Mouse (Mus musculus) G1E (cell line): ENCODE data around the gene Aph1a. TPM values are rescaled to one million over a fixed set of nuclear protein-coding genes. Genes with fewer than 3 reads are reported as not detected.

ENCODE experiments used
- ATAC-seq: 2 replicates; pipeline ENCODE4 v1.8.0; 2016; ENCODE audit warnings: mild to moderate bottlenecking; ENCODE audit not compliant: insufficient number of reproducible peaks, poor library complexity, low FRiP score, severe bottlenecking; ENCODE audit errors: extremely low read depth
- DNase-seq: peaks from one replicate; pipeline ENCODE4 v3.0.0; 2012; ENCODE audit warnings: low spot score
- H3K27me3 ChIP-seq: 2 replicates; pipeline ENCODE4 v1.6.1; 2012; ENCODE audit warnings: mild to moderate bottlenecking, low read length, inconsistent platforms; ENCODE audit not compliant: insufficient read depth
- H3K36me3 ChIP-seq: replicated peaks from 2 replicates; pipeline ENCODE3; 2012; ENCODE audit warnings: mild to moderate bottlenecking, inconsistent platforms
- H3K4me1 ChIP-seq: 2 replicates; pipeline ENCODE4 v1.6.1; 2012; ENCODE audit warnings: low read depth, low read length, inconsistent platforms, mixed read lengths; ENCODE audit not compliant: insufficient read depth
- H3K4me3 ChIP-seq: 2 replicates; pipeline ENCODE4 v1.5.1; 2012; ENCODE audit warnings: low read depth, mild to moderate bottlenecking, inconsistent platforms, low read length, moderate library complexity, mixed read lengths
- H3K9me3 ChIP-seq: replicated peaks from 2 replicates; pipeline ENCODE4 v1.6.1; 2012; ENCODE audit warnings: inconsistent platforms
- CTCF ChIP-seq: IDR thresholded peaks from 2 replicates; pipeline ENCODE4 v1.5.1; 2012; ENCODE audit warnings: low read depth, low read length, inconsistent platforms, mixed read lengths
- GATA1 ChIP-seq: IDR thresholded peaks from 2 replicates; pipeline ENCODE4 v1.6.1; 2012; ENCODE audit warnings: borderline replicate concordance, low read length, inconsistent platforms, mixed read lengths
- GATA2 ChIP-seq: IDR thresholded peaks from 2 replicates; pipeline ENCODE4 v1.6.1; 2012; ENCODE audit warnings: low read depth, low read length, inconsistent platforms, borderline replicate concordance
- POLR2AphosphoS5 ChIP-seq: IDR thresholded peaks from 2 replicates; pipeline ENCODE4 v1.6.1; 2012; ENCODE audit warnings: low read depth, low read length, inconsistent platforms; ENCODE audit not compliant: insufficient replicate concordance
- TAL1 ChIP-seq: conservative IDR thresholded peaks from 2 replicates; pipeline ENCODE4 v1.6.1; 2012; ENCODE audit warnings: low read depth, low read length, inconsistent platforms, mixed read lengths
- polyA plus RNA-seq: library from polyadenylated mRNA; stranded (reverse); fragments of >175 nt; gene quantifications from 2 replicates; pipeline ENCODE4 v1.2.3, GENCODE M21; 2012
- total RNA-seq, 2 experiments: library from RNA; stranded (forward) in 1 of 2; stranded (reverse) in 1 of 2; fragments of 200-1000 nt in 1 of 2; fragments of >200 nt in 1 of 2; fragmentation: Nextera tagmentation in 1 of 2; gene quantifications; 2 replicates each; pipeline ENCODE4 v1.2.3; 2014 to 2017

The Aph1a gene
- total and polyA plus RNA-seq, 3 experiments = 27.5 to 102 (median 35.0) TPM

DNA sequence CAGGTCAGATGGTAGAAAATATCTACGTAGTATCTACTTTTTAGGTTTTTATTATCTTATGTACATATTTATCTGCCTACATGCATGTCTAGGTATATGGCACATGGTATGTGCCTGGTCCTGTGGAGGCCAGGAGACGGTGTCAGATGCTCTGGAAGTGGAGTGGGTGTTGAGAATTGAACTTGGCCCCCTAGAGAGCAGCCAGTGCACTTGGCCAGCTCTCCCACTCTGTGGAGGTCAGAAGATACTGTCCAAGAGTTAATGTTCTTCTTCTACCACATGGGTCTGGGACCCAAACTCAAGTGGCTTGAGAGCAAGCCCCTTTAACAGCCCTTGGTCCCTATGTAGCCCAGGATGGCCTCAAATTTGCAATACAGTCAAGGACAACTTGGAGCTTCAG, 26.4 kb upstream of the Aph1a start:
- H3K36me3 ChIP-seq = peaks cover 75% of the 10 kb centered on the region
- H3K4me3 ChIP-seq = no peak overlapping the region
- no peaks in the 10 kb centered on the region for H3K27me3 ChIP-seq
- H3K9me3 ChIP-seq = no peaks in the 10 kb centered on the region
- TF ChIP-seq GATA1 (no peak), POLR2AphosphoS5 (no peak), GATA2 (no peak), CTCF (no peak), TAL1 (no peak)
- H3K4me1 ChIP-seq = peaks cover 48% of the 10 kb centered on the region
- DNase-seq (no peak), ATAC-seq (no peak)

GRCm38 (mm10) chr3:95870976-95871375, 22.8 kb upstream of the Aph1a start:
- ATAC-seq = no peak
- peak overlapping the region; percentile 74 for H3K4me3 ChIP-seq

DNA sequence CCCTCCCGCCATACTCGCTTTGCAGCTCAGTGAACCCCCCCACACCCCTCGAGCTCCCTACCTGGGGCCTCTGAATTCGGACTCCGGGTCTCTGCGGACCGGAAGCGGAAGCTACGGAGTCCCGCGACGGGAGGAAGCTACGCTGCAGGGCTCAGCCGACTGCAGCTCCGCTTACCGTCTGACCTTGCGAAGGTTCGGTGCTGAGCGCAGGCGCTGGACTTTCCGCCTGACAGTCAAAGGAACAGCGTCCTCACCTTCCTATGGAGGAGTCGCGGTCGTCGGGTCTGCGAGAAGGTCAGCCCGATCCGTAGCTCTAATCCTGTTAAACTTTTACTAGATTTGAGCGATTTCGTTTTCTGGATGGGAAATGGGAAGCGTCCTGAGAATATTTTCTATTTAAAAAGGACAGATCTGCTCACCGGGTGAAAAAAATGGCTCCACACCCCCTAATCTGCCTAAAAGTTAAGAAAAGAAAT, 22.3 kb upstream of the Aph1a start, which contains the start of gene Mrps21:
TSS of gene Mrps21 (minus strand) at position 128 of the 476 bp plus-strand sequence.
- no peaks in the 10 kb centered on the region for H3K9me3 ChIP-seq
- ATAC-seq = peak; percentile 95
- H3K4me1 ChIP-seq = peaks cover 44% of the 10 kb centered on the region
- peaks cover 64% of the 10 kb centered on the region for H3K36me3 ChIP-seq
- peak within 1 kb of the TSS; percentile 74 for H3K4me3 ChIP-seq
- no peaks in the 10 kb centered on the region for H3K27me3 ChIP-seq
- DNase-seq = peak; percentile 89
- no peak for TF ChIP-seq GATA1
- no peak for TF ChIP-seq GATA2
- no peak for TF ChIP-seq POLR2AphosphoS5
- no peak for TF ChIP-seq CTCF
- TF ChIP-seq TAL1 = no peak

More at GRCm38 (mm10) chr3:95870976-95871375, 22.8 kb upstream of the Aph1a start:
- no peak for DNase-seq
- TF ChIP-seq POLR2AphosphoS5 (no peak), GATA2 (no peak), CTCF (no peak), TAL1 (no peak), GATA1 (no peak)
- Histone ChIP-seq H3K27me3 (no peaks in the 10 kb centered on the region), H3K36me3 (peaks cover 66% of the 10 kb centered on the region), H3K4me1 (peaks cover 44% of the 10 kb centered on the region), H3K9me3 (no peaks in the 10 kb centered on the region)

DNA sequence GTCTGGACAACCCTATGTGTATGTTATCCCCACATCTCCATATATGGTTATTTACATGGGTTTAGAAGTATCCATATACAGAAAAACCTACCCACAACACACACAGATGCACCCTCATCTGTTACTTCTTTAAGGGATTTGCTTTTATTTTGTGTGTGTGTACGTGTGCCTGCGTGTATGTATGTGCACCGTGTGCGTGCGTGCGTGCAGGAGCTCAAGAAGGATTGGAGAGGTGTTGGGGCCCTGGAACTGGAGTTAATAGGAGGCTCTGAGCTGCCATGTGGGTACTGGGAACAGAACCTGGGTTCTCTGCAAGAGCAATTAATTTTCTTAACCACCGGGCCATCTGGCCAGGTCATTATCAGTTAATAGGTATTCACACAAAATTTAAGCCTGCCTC, 21.7 kb upstream of the Aph1a start:
- Histone ChIP-seq H3K36me3 (peaks cover 62% of the 10 kb centered on the region), H3K4me1 (peaks cover 44% of the 10 kb centered on the region), H3K4me3 (peak overlapping the region; percentile 74), H3K9me3 (no peaks in the 10 kb centered on the region), H3K27me3 (no peaks in the 10 kb centered on the region)
- DNase-seq (no peak), ATAC-seq (no peak)
- TF ChIP-seq GATA2 (no peak), POLR2AphosphoS5 (no peak), CTCF (no peak), GATA1 (no peak), TAL1 (no peak)

DNA sequence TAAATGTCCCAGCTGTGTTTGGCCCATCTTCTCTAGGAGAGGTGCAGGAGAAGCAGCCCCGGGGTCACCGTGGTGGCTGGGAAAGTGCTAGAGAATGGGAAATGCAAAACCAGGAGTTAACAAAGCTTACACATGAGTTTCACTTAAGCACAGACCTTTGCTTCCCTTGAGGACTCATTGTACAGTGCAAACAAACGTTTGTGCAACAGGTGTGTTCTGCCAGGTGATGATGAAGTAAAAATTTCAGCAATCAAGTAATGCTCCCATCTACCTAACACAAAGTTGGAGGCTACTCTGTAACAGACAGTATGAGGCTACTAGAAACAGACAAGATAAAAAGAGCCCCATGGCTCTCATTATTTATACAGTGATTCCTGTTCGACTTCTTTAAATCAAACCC, 14.7 kb upstream of the Aph1a start:
- DNase-seq = no peak
- Histone ChIP-seq H3K27me3 (no peaks in the 10 kb centered on the region; the same call in 1 of the 2 replicates), H3K4me3 (no peak overlapping the region), H3K4me1 (peaks cover 18% of the 10 kb centered on the region), H3K36me3 (peaks cover 66% of the 10 kb centered on the region), H3K9me3 (peaks cover 8% of the 10 kb centered on the region)
- ATAC-seq = no peak
- TF ChIP-seq CTCF (no peak), TAL1 (no peak), GATA2 (no peak), GATA1 (no peak)

DNA sequence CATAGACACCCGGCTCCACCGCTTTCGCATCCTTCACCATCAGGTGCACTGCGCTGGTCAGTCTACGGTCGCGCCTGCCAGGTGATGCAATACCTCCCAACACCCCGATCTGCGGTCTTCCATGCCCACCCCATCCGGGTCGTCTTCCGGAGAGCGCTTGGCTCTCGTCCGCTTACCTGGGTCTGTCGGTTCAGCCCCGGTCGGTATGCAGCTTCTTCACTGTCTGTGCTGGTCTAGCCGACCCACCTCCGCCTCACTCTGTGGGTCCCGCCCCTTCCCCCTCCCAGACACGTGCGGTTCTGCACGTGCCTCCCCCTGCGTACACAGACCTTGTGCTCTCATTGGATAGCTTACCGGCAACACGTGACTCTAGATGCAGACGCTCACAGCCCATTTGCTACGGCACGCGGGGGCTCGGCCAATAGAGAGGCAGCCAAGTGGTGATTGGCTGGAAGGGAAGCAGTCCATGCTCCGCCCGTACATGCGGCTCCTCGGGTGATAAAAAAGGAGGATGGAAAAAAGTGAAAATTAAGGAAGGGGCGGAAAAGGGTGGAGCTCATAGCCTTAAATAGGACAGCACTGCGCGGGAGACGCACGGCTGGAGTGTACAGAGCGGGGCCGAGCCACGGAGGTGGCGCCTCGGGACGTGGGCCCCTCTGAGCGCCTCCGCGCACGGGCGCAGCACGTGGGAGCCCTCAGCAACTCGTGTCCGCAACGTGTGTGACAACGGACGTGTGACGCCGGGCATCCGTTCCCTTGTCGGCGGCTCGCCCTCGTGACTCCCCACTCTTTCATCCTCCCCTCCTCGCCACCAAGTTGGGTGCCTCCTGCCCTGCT, 11.6 kb upstream of the Aph1a start, which contains the start of gene Ciart:
TSS of gene Ciart (minus strand) at position 273 of the 837 bp plus-strand sequence.
- Histone ChIP-seq H3K9me3 (peaks cover 8% of the 10 kb centered on the region), H3K4me1 (peaks cover 13% of the 10 kb centered on the region), H3K36me3 (peaks cover 64% of the 10 kb centered on the region), H3K4me3 (peak within 1 kb of the TSS; percentile 30; the same call in 1 of the 2 replicates), H3K27me3 (no peaks in the 10 kb centered on the region; the same call in 1 of the 2 replicates)
- no peak for ATAC-seq
- DNase-seq = no peak
- TF ChIP-seq GATA2 (no peak), TAL1 (no peak), POLR2AphosphoS5 (no peak), GATA1 (no peak), CTCF (no peak)
